Comparison of ENCODE assay signal across 9 mouse cellular contexts in the genomic region with DNA sequence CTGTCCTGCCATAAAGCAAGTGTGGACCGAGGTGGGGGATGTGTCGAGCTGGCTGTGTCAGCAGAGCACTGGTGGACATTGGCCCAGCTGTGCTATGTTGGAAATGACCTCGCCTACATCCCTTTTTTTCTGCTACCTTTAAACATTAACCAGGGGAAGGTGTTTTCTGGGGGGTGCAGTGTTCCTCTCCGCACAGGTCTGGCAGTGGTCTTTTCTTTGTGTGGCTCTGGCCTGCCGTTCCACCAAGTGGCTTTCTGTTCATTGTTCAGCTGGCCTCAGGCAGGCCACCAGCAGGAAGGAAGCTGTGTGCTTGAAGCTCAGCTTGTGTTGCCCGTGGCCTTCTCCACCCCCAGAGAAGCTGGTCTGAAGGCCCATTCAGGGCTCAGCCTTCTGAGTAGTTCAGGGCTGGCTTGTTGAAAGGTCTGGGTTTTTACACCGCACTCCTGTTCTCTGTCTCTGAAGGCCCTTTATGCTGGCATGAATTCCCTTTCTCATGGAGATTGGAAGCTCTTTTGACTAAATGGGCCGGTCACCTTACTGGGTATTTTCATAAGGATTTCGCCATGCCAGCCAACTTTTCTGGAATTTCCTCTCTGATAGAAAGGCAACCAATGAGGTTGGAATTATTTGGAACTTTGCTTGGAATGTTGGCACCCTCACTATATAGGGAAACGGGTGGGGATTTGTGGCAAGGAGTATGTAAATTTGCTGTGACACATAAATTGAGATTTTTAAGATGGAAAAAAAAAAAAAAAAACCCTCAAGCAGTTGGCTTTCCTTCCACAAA. TPM values are rescaled to one million over a fixed set of nuclear protein-coding genes. Genes with fewer than 3 reads are reported as not detected.
DNase-seq lines count a peak whose midpoint lies in the region; ATAC-seq and TF ChIP-seq lines count a peak whose summit lies in the region.
"Had no signal": no experiment of that assay in that cellular context is flagged by ENCODE, and none has a peak within 500 bp of the region (broad histone marks: within the 10 kb centered on the region; RNA-seq: fewer than 3 reads in every experiment).

No protein-coding gene starts in this region.

- peaks cover 18% of the 10 kb centered on the region for H3K4me1 ChIP-seq in megakaryocyte, embryonic 14.5 days
- peaks cover 10% of the 10 kb centered on the region for H3K4me1 ChIP-seq in forebrain, postnatal 0 days (ENCODE audit: insufficient read depth)
- H3K4me1 ChIP-seq in intestine, embryonic 16.5 days (ENCODE audit: control insufficient read depth, insufficient read depth, low read length): peaks cover 52% of the 10 kb centered on the region
- peaks cover 5% of the 10 kb centered on the region; the same call in 1 of the 2 replicates for H3K4me1 ChIP-seq in liver, embryonic 16.5 days (ENCODE audit: control insufficient read depth, low read depth, low read length)
- H3K4me1 ChIP-seq in cerebellum, adult 2 months (ENCODE audit: control insufficient read depth, insufficient read depth, low read length): peaks cover 13% of the 10 kb centered on the region

- peak overlapping the region; percentile 33 for H3K4me3 ChIP-seq in megakaryocyte, embryonic 14.5 days (replicated peaks)
- no peak overlapping the region for H3K4me3 ChIP-seq in forebrain, postnatal 0 days (ENCODE audit: low read depth, low read length)
- H3K4me3 ChIP-seq in intestine, embryonic 16.5 days (ENCODE audit: low read length): no peak overlapping the region
- no peak overlapping the region for H3K4me3 ChIP-seq in liver, embryonic 16.5 days (ENCODE audit: low read depth, low read length)
- no peak overlapping the region for H3K4me3 ChIP-seq in cerebellum, adult 2 months (replicated peaks; ENCODE audit: insufficient read depth, low read depth, low read length)

- H3K4me2 ChIP-seq in forebrain, postnatal 0 days (ENCODE audit: low read depth): no peak overlapping the region
- peak overlapping the region; percentile 28 for H3K4me2 ChIP-seq in intestine, embryonic 16.5 days (ENCODE audit: low read depth, low read length)
- peak overlapping the region; percentile 38 for H3K4me2 ChIP-seq in liver, embryonic 16.5 days (ENCODE audit: low read depth, low read length)

- WGBS in forebrain, postnatal 0 days: 20% methylated on average over 10 of the region's 10 CpGs
- WGBS in intestine, embryonic 16.5 days: 36% methylated on average over 10 of the region's 10 CpGs
- WGBS in liver, embryonic 16.5 days (ENCODE audit: insufficient replicate concordance): 26% methylated on average over 10 of the region's 10 CpGs
- WGBS in cerebellum, adult 2 months: 65% methylated on average over 10 of the region's 10 CpGs

- H3K27ac ChIP-seq in forebrain, postnatal 0 days (ENCODE audit: low read depth, low read length): peak overlapping the region; percentile 40; the same call in 1 of the 2 replicates
- peak overlapping the region; percentile 82 for H3K27ac ChIP-seq in intestine, embryonic 16.5 days (ENCODE audit: low read length)
- H3K27ac ChIP-seq in liver, embryonic 16.5 days (ENCODE audit: low read length): peak overlapping the region; percentile 86
- no peak overlapping the region for H3K27ac ChIP-seq in cerebellum, adult 2 months (ENCODE audit: insufficient read depth, low read length)

- peaks cover 6% of the 10 kb centered on the region for H3K27me3 ChIP-seq in megakaryocyte, embryonic 14.5 days (replicated peaks)
- H3K27me3 ChIP-seq in forebrain, postnatal 0 days (ENCODE audit: insufficient read depth, low read length): no peaks in the 10 kb centered on the region
- no peaks in the 10 kb centered on the region for H3K27me3 ChIP-seq in intestine, embryonic 16.5 days (replicated peaks; ENCODE audit: control insufficient read depth, insufficient read depth, low read length)
- no peaks in the 10 kb centered on the region for H3K27me3 ChIP-seq in liver, embryonic 16.5 days (ENCODE audit: control insufficient read depth, insufficient read depth, low read depth, low read length)
- no peaks in the 10 kb centered on the region for H3K27me3 ChIP-seq in cerebellum, adult 2 months (ENCODE audit: control insufficient read depth, insufficient read depth, low read length)

- peak overlapping the region; percentile 1; the same call in 1 of the 2 replicates for H3K9ac ChIP-seq in forebrain, postnatal 0 days
- peak overlapping the region; percentile 53 for H3K9ac ChIP-seq in intestine, embryonic 16.5 days (ENCODE audit: low read depth, low read length)
- peak overlapping the region; percentile 35; the same call in 1 of the 2 replicates for H3K9ac ChIP-seq in liver, embryonic 16.5 days (ENCODE audit: low read depth, low read length)

- TF ChIP-seq POLR2A in cerebellum, adult 2 months (IDR thresholded peaks at IDR 0.05; ENCODE audit: borderline replicate concordance, insufficient read depth, low read length): no peak

- H3K9me3 ChIP-seq in megakaryocyte, embryonic 14.5 days: peaks cover 4% of the 10 kb centered on the region; the same call in 1 of the 2 replicates
- no peaks in the 10 kb centered on the region for H3K9me3 ChIP-seq in forebrain, postnatal 0 days (ENCODE audit: low read length)
- H3K9me3 ChIP-seq in intestine, embryonic 16.5 days (ENCODE audit: control insufficient read depth, low read length): no peaks in the 10 kb centered on the region
- no peaks in the 10 kb centered on the region for H3K9me3 ChIP-seq in liver, embryonic 16.5 days (replicated peaks; ENCODE audit: control insufficient read depth, low read length)

- TF ChIP-seq CTCF in forebrain, postnatal 0 days (IDR thresholded peaks at IDR 0.05; ENCODE audit: low read depth): no peak
- TF ChIP-seq CTCF in cerebellum, adult 2 months (IDR thresholded peaks at IDR 0.05; ENCODE audit: borderline replicate concordance, insufficient read depth, low read depth, low read length): no peak

- no peaks in the 10 kb centered on the region for H3K36me3 ChIP-seq in megakaryocyte, embryonic 14.5 days (replicated peaks; ENCODE audit: low read length)
- no peaks in the 10 kb centered on the region for H3K36me3 ChIP-seq in forebrain, postnatal 0 days (ENCODE audit: insufficient read depth)
- H3K36me3 ChIP-seq in intestine, embryonic 16.5 days (ENCODE audit: control insufficient read depth, insufficient read depth, low read length): no peaks in the 10 kb centered on the region
- no peaks in the 10 kb centered on the region for H3K36me3 ChIP-seq in liver, embryonic 16.5 days (ENCODE audit: control insufficient read depth, insufficient read depth)

- ATAC-seq in megakaryocyte, adult 5-6 weeks (ENCODE audit: poor library complexity, severe bottlenecking): no peak
- ATAC-seq in forebrain, postnatal 0 days: peak; percentile 53
- peak; percentile 80 for ATAC-seq in intestine, embryonic 16.5 days
- ATAC-seq in liver, embryonic 16.5 days (ENCODE audit: low read depth): peak; percentile 84

- DNase-seq in forebrain, postnatal 0 days: no peak
- DNase-seq in cerebellum, adult 2 months: no peak
- no peak for DNase-seq in cerebellum, adult 11 months
- no peak for DNase-seq in testis, postnatal 14 days (ENCODE audit: low spot score)

RNA-seq across cellular contexts. Expression of gene Flnb, which starts 8.6 kb away (rescaled TPM):
- polyA plus RNA-seq in megakaryocyte, embryonic 14.5 days (2012; ENCODE audit: insufficient read depth, low replicate concordance): 0.17 and 4.2 TPM in 2 replicates
- total RNA-seq in megakaryocyte, adult 5-6 weeks (2015): 4.6 and 5.1 TPM in 2 replicates
- total RNA-seq in megakaryocyte, adult 5-6 weeks (2017): 6.1 and 6.3 TPM in 2 replicates
- 18.6 and 22.5 TPM in 2 replicates for total RNA-seq in forebrain, postnatal 0 days (2014; rRNA removed)
- 1.3 and 2.3 TPM in 2 replicates for polyA plus RNA-seq in forebrain, postnatal 0 days (2015; fragmentation: Nextera tagmentation; extraction: Ambion mirVana)
- polyA plus RNA-seq in intestine, embryonic 16.5 days (2015; fragmentation: Nextera tagmentation; extraction: Ambion mirVana): 14.7 and 17.0 TPM in 2 replicates
- 4.4 and 4.8 TPM in 2 replicates for polyA plus RNA-seq in liver, embryonic 16.5 days (2015; fragmentation: Nextera tagmentation; extraction: Ambion mirVana)
- polyA plus RNA-seq in cerebellum, adult 2 months (2012; rRNA removed): 32.7 and 33.0 TPM in 2 replicates

RNA-seq across cellular contexts. Expression of gene Gm26661, which starts 35.0 kb away (rescaled TPM):
- not detected in 2 replicates for polyA plus RNA-seq in megakaryocyte, embryonic 14.5 days (2012; ENCODE audit: insufficient read depth, low replicate concordance)
- not detected in 2 replicates for total RNA-seq in megakaryocyte, adult 5-6 weeks (2015)
- not detected in 2 replicates for total RNA-seq in megakaryocyte, adult 5-6 weeks (2017)
- not detected in 2 replicates for total RNA-seq in forebrain, postnatal 0 days (2014; rRNA removed)
- polyA plus RNA-seq in forebrain, postnatal 0 days (2015; fragmentation: Nextera tagmentation; extraction: Ambion mirVana): not detected in 2 replicates
- polyA plus RNA-seq in intestine, embryonic 16.5 days (2015; fragmentation: Nextera tagmentation; extraction: Ambion mirVana): not detected in 2 replicates
- not detected in 2 replicates for polyA plus RNA-seq in liver, embryonic 16.5 days (2015; fragmentation: Nextera tagmentation; extraction: Ambion mirVana)
- polyA plus RNA-seq in cerebellum, adult 2 months (2012; rRNA removed): not detected in 2 replicates
- total RNA-seq: neutrophil, adult 5-6 weeks had no signal

Comparison
In these comparisons a context has a peak if more than half of its experiments do, and no peak if none do; other contexts are left out.
1. H3K9ac ChIP-seq: peak in every context shown above with its lines; median percentile 53 in intestine, embryonic 16.5 days; 35 in liver, embryonic 16.5 days; 1 in forebrain, postnatal 0 days.